Mouse (Mus musculus): ENCODE measurements around the gene Olfr66. TPM values are rescaled to one million over a fixed set of nuclear protein-coding genes. Genes with fewer than 3 reads are reported as not detected.

The Olfr66 gene
- polyA plus RNA-seq, 1 experiment from 2014 or later = not detected

- ATAC-seq (replicated peaks; ENCODE audit: low FRiP score) (no peak), DNase-seq (ENCODE audit: low spot score) (no peak)
- H3K4me3 ChIP-seq (ENCODE audit: low read depth, low read length) = no peak overlapping the region
- H3K9me3 ChIP-seq (ENCODE audit: control insufficient read depth, low read length) = no peaks in the 10 kb centered on the region
- no peaks in the 10 kb centered on the region for H3K27me3 ChIP-seq (ENCODE audit: control insufficient read depth, insufficient read depth, low read length)
- no peak overlapping the region for H3K9ac ChIP-seq (ENCODE audit: low read length)
- H3K36me3 ChIP-seq (ENCODE audit: control insufficient read depth, insufficient read depth, low read length) = no peaks in the 10 kb centered on the region
- no peak overlapping the region for H3K4me2 ChIP-seq (ENCODE audit: low read depth, low read length, severe bottlenecking)
- H3K27ac ChIP-seq (ENCODE audit: low read depth, low read length) = no peak overlapping the region
- H3K4me1 ChIP-seq (replicated peaks; ENCODE audit: control insufficient read depth, insufficient read depth, low read length) = no peaks in the 10 kb centered on the region
- 47% methylated on average over 1 of the region's 2 CpGs for WGBS
Measured at GRCm38 (mm10) chr7:103844525-103845325, 41.3 kb downstream of the Olfr66 start.

DNA sequence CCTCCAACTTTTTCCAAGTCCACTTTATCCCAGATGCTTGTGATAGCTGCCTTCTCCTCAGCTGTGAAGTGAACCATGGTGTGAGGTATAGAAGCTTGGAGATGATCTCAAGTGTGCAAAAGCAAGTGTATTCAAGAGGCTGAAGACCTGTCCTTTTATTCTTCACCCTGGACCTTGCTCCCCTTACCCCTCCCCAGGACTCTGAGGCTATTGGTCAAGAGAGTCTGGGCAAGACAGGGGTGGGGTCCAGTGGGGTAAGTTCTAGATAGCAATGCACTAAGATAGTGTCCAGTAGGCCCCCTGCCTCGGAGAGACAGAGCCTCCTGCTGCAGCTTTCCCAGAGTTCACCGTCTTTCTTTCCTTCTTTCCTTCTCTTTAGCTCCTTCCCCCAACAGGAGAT, 43.0 kb downstream of the Olfr66 start, which contains the start of gene Hbb-bh1:
Hbb-bh1 (minus strand) TSS at position 131 of the 400 bp plus-strand sequence.
- Histone ChIP-seq H3K4me1 (replicated peaks; ENCODE audit: control insufficient read depth, insufficient read depth, low read length) (no peaks in the 10 kb centered on the region), H3K27me3 (ENCODE audit: control insufficient read depth, insufficient read depth, low read length) (no peaks in the 10 kb centered on the region), H3K36me3 (ENCODE audit: control insufficient read depth, insufficient read depth, low read length) (no peaks in the 10 kb centered on the region), H3K9ac (ENCODE audit: low read length) (no peak within 1 kb of the TSS), H3K27ac (ENCODE audit: low read depth, low read length) (no peak within 1 kb of the TSS), H3K9me3 (ENCODE audit: control insufficient read depth, low read length) (no peaks in the 10 kb centered on the region), H3K4me2 (ENCODE audit: low read depth, low read length, severe bottlenecking) (no peak within 1 kb of the TSS), H3K4me3 (ENCODE audit: low read depth, low read length) (no peak within 1 kb of the TSS)
- DNase-seq (ENCODE audit: low spot score) = no peak
- 71% methylated on average over 2 of the region's 2 CpGs for WGBS
- ATAC-seq (replicated peaks; ENCODE audit: low FRiP score) = no peak

- no peaks in the 10 kb centered on the region for H3K4me1 ChIP-seq (replicated peaks; ENCODE audit: control insufficient read depth, insufficient read depth, low read length)
- no peak within 1 kb of the TSS for H3K27ac ChIP-seq (ENCODE audit: low read depth, low read length)
- H3K36me3 ChIP-seq (ENCODE audit: control insufficient read depth, insufficient read depth, low read length) = no peaks in the 10 kb centered on the region
- H3K9me3 ChIP-seq (ENCODE audit: control insufficient read depth, low read length) = no peaks in the 10 kb centered on the region
- ATAC-seq (replicated peaks; ENCODE audit: low FRiP score) (no peak), DNase-seq (ENCODE audit: low spot score) (no peak)
- H3K4me3 ChIP-seq (ENCODE audit: low read depth, low read length) = no peak within 1 kb of the TSS
- no peak within 1 kb of the TSS for H3K4me2 ChIP-seq (ENCODE audit: low read depth, low read length, severe bottlenecking)
- no peaks in the 10 kb centered on the region for H3K27me3 ChIP-seq (ENCODE audit: control insufficient read depth, insufficient read depth, low read length)
- no peak within 1 kb of the TSS for H3K9ac ChIP-seq (ENCODE audit: low read length)
- WGBS = 75% methylated on average over 3 of the region's 3 CpGs
Measured at GRCm38 (mm10) chr7:103840268-103840667, 45.8 kb downstream of the Olfr66 start, which contains the start of gene Hbb-bh2. Gene Hbb-bh2 (minus strand): TSS chr7:103840520.

Other genes starting within 250 kb of the Olfr66 start
- gene Olfr622, start 243.6 kb downstream of the Olfr66 start, polyA plus RNA-seq (2014; fragmentation: Nextera tagmentation; extraction: Ambion mirVana) = not detected in 2 replicates
- gene Olfr623, start 222.6 kb downstream of the Olfr66 start, polyA plus RNA-seq (2014; fragmentation: Nextera tagmentation; extraction: Ambion mirVana) = not detected in 2 replicates
- gene Olfr624, start 215.1 kb downstream of the Olfr66 start, polyA plus RNA-seq (2014; fragmentation: Nextera tagmentation; extraction: Ambion mirVana) = not detected in 2 replicates
- gene Olfr625-ps1, start 203.5 kb downstream of the Olfr66 start, polyA plus RNA-seq (2014; fragmentation: Nextera tagmentation; extraction: Ambion mirVana) = not detected in 2 replicates
- not detected in 2 replicates for gene Olfr243, start 171.6 kb downstream of the Olfr66 start, polyA plus RNA-seq (2014; fragmentation: Nextera tagmentation; extraction: Ambion mirVana)
- gene Olfr628, start 155.9 kb downstream of the Olfr66 start, polyA plus RNA-seq (2014; fragmentation: Nextera tagmentation; extraction: Ambion mirVana) = not detected in 2 replicates
- not detected in 2 replicates for gene Olfr629, start 141.3 kb downstream of the Olfr66 start, polyA plus RNA-seq (2014; fragmentation: Nextera tagmentation; extraction: Ambion mirVana)
- gene Olfr630, start 128.9 kb downstream of the Olfr66 start, polyA plus RNA-seq (2014; fragmentation: Nextera tagmentation; extraction: Ambion mirVana) = not detected in 2 replicates
- not detected in 2 replicates for gene Olfr69, start 114.7 kb downstream of the Olfr66 start, polyA plus RNA-seq (2014; fragmentation: Nextera tagmentation; extraction: Ambion mirVana)
- not detected in 2 replicates for gene Olfr68, start 106.6 kb downstream of the Olfr66 start, polyA plus RNA-seq (2014; fragmentation: Nextera tagmentation; extraction: Ambion mirVana)
- gene Olfr67, start 94.4 kb downstream of the Olfr66 start, polyA plus RNA-seq (2014; fragmentation: Nextera tagmentation; extraction: Ambion mirVana) = not detected in 2 replicates
- gene Hbb-bt, start 72.3 kb downstream of the Olfr66 start, polyA plus RNA-seq (2014; fragmentation: Nextera tagmentation; extraction: Ambion mirVana) = 770 and 789 TPM in 2 replicates
- gene Hbb-bs, start 58.2 kb downstream of the Olfr66 start, polyA plus RNA-seq (2014; fragmentation: Nextera tagmentation; extraction: Ambion mirVana) = 254 and 256 TPM in 2 replicates
- gene Hbb-bh2, start 45.7 kb downstream of the Olfr66 start, polyA plus RNA-seq (2014; fragmentation: Nextera tagmentation; extraction: Ambion mirVana) = not detected in 2 replicates
- 2,356 and 2,804 TPM in 2 replicates for gene Hbb-bh1, start 43.1 kb downstream of the Olfr66 start, polyA plus RNA-seq (2014; fragmentation: Nextera tagmentation; extraction: Ambion mirVana)
- gene Hbb-y, start 33.0 kb downstream of the Olfr66 start, polyA plus RNA-seq (2014; fragmentation: Nextera tagmentation; extraction: Ambion mirVana) = 10,747 and 11,615 TPM in 2 replicates
- gene Olfr64, start 8.2 kb upstream of the Olfr66 start, polyA plus RNA-seq (2014; fragmentation: Nextera tagmentation; extraction: Ambion mirVana) = not detected in 2 replicates
- gene Olfr65, start 17.2 kb upstream of the Olfr66 start, polyA plus RNA-seq (2014; fragmentation: Nextera tagmentation; extraction: Ambion mirVana) = not detected in 2 replicates
- not detected in 2 replicates for gene Olfr631, start 42.6 kb upstream of the Olfr66 start, polyA plus RNA-seq (2014; fragmentation: Nextera tagmentation; extraction: Ambion mirVana)
- gene Olfr632, start 48.1 kb upstream of the Olfr66 start, polyA plus RNA-seq (2014; fragmentation: Nextera tagmentation; extraction: Ambion mirVana) = 0.12 TPM in 1 of 2 replicates, not detected in the other
- not detected in 2 replicates for gene Olfr633, start 58.2 kb upstream of the Olfr66 start, polyA plus RNA-seq (2014; fragmentation: Nextera tagmentation; extraction: Ambion mirVana)
- gene Olfr635, start 84.9 kb upstream of the Olfr66 start, polyA plus RNA-seq (2014; fragmentation: Nextera tagmentation; extraction: Ambion mirVana) = 0.03 TPM in 1 of 2 replicates, not detected in the other
- gene Olfr638, start 112.5 kb upstream of the Olfr66 start, polyA plus RNA-seq (2014; fragmentation: Nextera tagmentation; extraction: Ambion mirVana) = not detected in 2 replicates
- gene Olfr639, start 131.1 kb upstream of the Olfr66 start, polyA plus RNA-seq (2014; fragmentation: Nextera tagmentation; extraction: Ambion mirVana) = 0.04 TPM in 2 replicates
- gene Olfr640, start 139.3 kb upstream of the Olfr66 start, polyA plus RNA-seq (2014; fragmentation: Nextera tagmentation; extraction: Ambion mirVana) = not detected in 2 replicates
- not detected in 2 replicates for gene Olfr641, start 149.2 kb upstream of the Olfr66 start, polyA plus RNA-seq (2014; fragmentation: Nextera tagmentation; extraction: Ambion mirVana)
- gene Olfr642, start 166.4 kb upstream of the Olfr66 start, polyA plus RNA-seq (2014; fragmentation: Nextera tagmentation; extraction: Ambion mirVana) = not detected in 2 replicates
- gene 4930516K23Rik, start 175.2 kb upstream of the Olfr66 start, polyA plus RNA-seq (2014; fragmentation: Nextera tagmentation; extraction: Ambion mirVana) = not detected in 2 replicates
- gene Olfr644, start 185.6 kb upstream of the Olfr66 start, polyA plus RNA-seq (2014; fragmentation: Nextera tagmentation; extraction: Ambion mirVana) = not detected in 2 replicates
- not detected in 2 replicates for gene Olfr645, start 199.2 kb upstream of the Olfr66 start, polyA plus RNA-seq (2014; fragmentation: Nextera tagmentation; extraction: Ambion mirVana)
- gene Olfr646, start 218.6 kb upstream of the Olfr66 start, polyA plus RNA-seq (2014; fragmentation: Nextera tagmentation; extraction: Ambion mirVana) = not detected in 2 replicates
- not detected in 2 replicates for gene Ubqln5, start 243.6 kb upstream of the Olfr66 start, polyA plus RNA-seq (2014; fragmentation: Nextera tagmentation; extraction: Ambion mirVana)

Measured in forebrain, embryonic 11.5 days (tissue).